Comparison of ENCODE assay signal across 23 mouse cellular contexts in the genomic region with DNA sequence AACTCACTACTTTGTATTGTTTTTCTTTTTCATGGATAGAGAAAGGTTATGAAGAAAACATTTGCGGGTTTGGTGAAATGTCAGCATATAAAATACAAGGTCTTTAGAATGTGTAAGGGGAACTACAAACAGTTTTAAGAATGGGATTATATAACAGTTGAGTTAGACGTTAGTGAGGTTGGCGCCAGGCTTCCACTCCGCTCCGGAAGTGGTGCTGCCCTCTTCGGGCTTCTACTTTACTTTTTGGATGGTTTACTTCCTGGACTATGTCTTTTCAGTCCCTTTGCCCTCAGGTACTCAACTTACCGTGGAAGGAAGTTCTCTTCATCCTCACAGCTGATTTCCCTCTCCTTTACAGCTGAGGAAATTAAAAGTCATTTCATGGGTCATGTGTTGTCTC. TPM values are rescaled to one million over a fixed set of nuclear protein-coding genes. Genes with fewer than 3 reads are reported as not detected.
DNase-seq lines count a peak whose midpoint lies in the region; ATAC-seq and TF ChIP-seq lines count a peak whose summit lies in the region.
"Had no signal": no experiment of that assay in that cellular context is flagged by ENCODE, and none has a peak within 500 bp of the region (broad histone marks: within the 10 kb centered on the region; RNA-seq: fewer than 3 reads in every experiment).

No protein-coding gene starts in this region.

- no peak for TF ChIP-seq CTCF in liver, adult 2 months (IDR thresholded peaks at IDR 0.05; ENCODE audit: low read depth, low read length)
- 0 out of 2 replicates have a peak, but pooled peaks have one; percentile 4 for TF ChIP-seq CTCF in kidney, postnatal 0 days (IDR thresholded peaks at IDR 0.05; ENCODE audit: low read depth)

- H3K27ac ChIP-seq in heart, embryonic 12.5 days (ENCODE audit: poor library complexity, severe bottlenecking), result peak overlapping the region; percentile 41
- H3K27ac ChIP-seq in liver, adult 2 months (replicated peaks; ENCODE audit: insufficient read depth, low read depth, low read length), result peak overlapping the region; percentile 75
- H3K27ac ChIP-seq in liver, embryonic 11.5 days (ENCODE audit: low read depth, low read length), result no peak overlapping the region
- peak overlapping the region; percentile 79 for H3K27ac ChIP-seq in intestine, embryonic 16.5 days (ENCODE audit: low read length)
- H3K27ac ChIP-seq in kidney, postnatal 0 days, result peak overlapping the region; percentile 75
- H3K27ac ChIP-seq: embryonic facial prominence, embryonic 13.5 days; forebrain, embryonic 12.5 days; hindbrain, embryonic 15.5 days; layer of hippocampus, adult 2 months; liver, embryonic 14.5 days; macrophage had no signal

- H3K79me2 ChIP-seq in liver, adult 2 months (ENCODE audit: control insufficient read depth, insufficient read depth, low read length), result peaks cover 32% of the 10 kb centered on the region; the same call in 1 of the 2 replicates

- DNase-seq in heart, postnatal 10 days, result no peak
- DNase-seq in liver, adult 2 months (ENCODE audit: extremely low read depth, low read depth, low spot score), result peak; percentile 38
- no peak for DNase-seq in liver, embryonic 11.5 days (ENCODE audit: low spot score)
- peak; percentile 14 for DNase-seq in kidney, postnatal 0 days (ENCODE audit: low spot score)
- DNase-seq in cerebellum, postnatal 25 days, result no peak
- DNase-seq in embryo, embryonic 9.5 days (ENCODE audit: extremely low spot score), result no peak
- DNase-seq: adrenal gland, adult 8-10 months; cerebellum, adult 11-12 months; cerebellum, postnatal 10 days; gastrocnemius, postnatal 36 days; layer of hippocampus, postnatal 36 days; thymus, adult 18-20 months; thymus, postnatal 36 days had no signal

- H3K9me3 ChIP-seq in heart, embryonic 12.5 days (replicated peaks), result no peaks in the 10 kb centered on the region
- H3K9me3 ChIP-seq in liver, embryonic 11.5 days (ENCODE audit: control insufficient read depth, low read length), result no peaks in the 10 kb centered on the region
- H3K9me3 ChIP-seq in intestine, embryonic 16.5 days (ENCODE audit: control insufficient read depth, low read length), result no peaks in the 10 kb centered on the region
- H3K9me3 ChIP-seq in kidney, postnatal 0 days (replicated peaks; ENCODE audit: low read length), result no peaks in the 10 kb centered on the region
- H3K9me3 ChIP-seq: embryonic facial prominence, embryonic 13.5 days; forebrain, embryonic 12.5 days; hindbrain, embryonic 15.5 days had no signal

- no peak overlapping the region for H3K4me2 ChIP-seq in heart, embryonic 12.5 days
- H3K4me2 ChIP-seq in liver, embryonic 11.5 days, result no peak overlapping the region
- no peak overlapping the region for H3K4me2 ChIP-seq in intestine, embryonic 16.5 days (ENCODE audit: low read depth, low read length)
- peak overlapping the region; percentile 13; the same call in 1 of the 2 replicates for H3K4me2 ChIP-seq in kidney, postnatal 0 days (ENCODE audit: low read length)
- H3K4me2 ChIP-seq: embryonic facial prominence, embryonic 13.5 days; forebrain, embryonic 12.5 days; hindbrain, embryonic 15.5 days had no signal

- no peak for TF ChIP-seq POLR2A in liver, adult 2 months (IDR thresholded peaks at IDR 0.05; ENCODE audit: extremely low read depth, insufficient read depth, low read length)

- no peaks in the 10 kb centered on the region for H3K36me3 ChIP-seq in heart, embryonic 12.5 days
- no peaks in the 10 kb centered on the region for H3K36me3 ChIP-seq in liver, adult 2 months (ENCODE audit: control insufficient read depth, insufficient read depth, low read length)
- no peaks in the 10 kb centered on the region for H3K36me3 ChIP-seq in liver, embryonic 11.5 days (ENCODE audit: control insufficient read depth, insufficient read depth, low read length)
- no peaks in the 10 kb centered on the region for H3K36me3 ChIP-seq in intestine, embryonic 16.5 days (ENCODE audit: control insufficient read depth, insufficient read depth, low read length)
- H3K36me3 ChIP-seq in kidney, postnatal 0 days (ENCODE audit: insufficient read depth, low read length), result no peaks in the 10 kb centered on the region
- H3K36me3 ChIP-seq: embryonic facial prominence, embryonic 13.5 days; forebrain, embryonic 12.5 days; hindbrain, embryonic 15.5 days had no signal

- no peak overlapping the region for H3K4me3 ChIP-seq in heart, embryonic 12.5 days
- H3K4me3 ChIP-seq in liver, adult 2 months (ENCODE audit: insufficient read depth, low read depth, low read length), result no peak overlapping the region
- no peak overlapping the region for H3K4me3 ChIP-seq in liver, embryonic 11.5 days (ENCODE audit: low read depth, low read length)
- no peak overlapping the region for H3K4me3 ChIP-seq in intestine, embryonic 16.5 days (ENCODE audit: low read length)
- H3K4me3 ChIP-seq in kidney, postnatal 0 days (replicated peaks; ENCODE audit: low read depth, low read length), result no peak overlapping the region
- H3K4me3 ChIP-seq: embryonic facial prominence, embryonic 13.5 days; erythroblast, embryonic 14.5 days; forebrain, embryonic 12.5 days; hindbrain, embryonic 15.5 days; layer of hippocampus, adult 2 months had no signal

- no peaks in the 10 kb centered on the region for H3K27me3 ChIP-seq in heart, embryonic 12.5 days (replicated peaks)
- no peaks in the 10 kb centered on the region for H3K27me3 ChIP-seq in liver, adult 2 months (ENCODE audit: control insufficient read depth, insufficient read depth, low read length)
- no peaks in the 10 kb centered on the region for H3K27me3 ChIP-seq in liver, embryonic 11.5 days (replicated peaks; ENCODE audit: control insufficient read depth, insufficient read depth, low read length)
- no peaks in the 10 kb centered on the region for H3K27me3 ChIP-seq in intestine, embryonic 16.5 days (replicated peaks; ENCODE audit: control insufficient read depth, insufficient read depth, low read length)
- H3K27me3 ChIP-seq in kidney, postnatal 0 days (ENCODE audit: insufficient read depth, low read length), result no peaks in the 10 kb centered on the region
- H3K27me3 ChIP-seq: embryonic facial prominence, embryonic 13.5 days; forebrain, embryonic 12.5 days; hindbrain, embryonic 15.5 days had no signal

- H3K9ac ChIP-seq in heart, embryonic 12.5 days, result no peak overlapping the region
- no peak overlapping the region for H3K9ac ChIP-seq in liver, adult 2 months (ENCODE audit: low read depth, low read length)
- H3K9ac ChIP-seq in liver, embryonic 11.5 days (ENCODE audit: low read depth, low read length), result no peak overlapping the region
- H3K9ac ChIP-seq in intestine, embryonic 16.5 days (ENCODE audit: low read depth, low read length), result no peak overlapping the region
- no peak overlapping the region for H3K9ac ChIP-seq in kidney, postnatal 0 days (ENCODE audit: low read depth, low read length)
- H3K9ac ChIP-seq: embryonic facial prominence, embryonic 13.5 days; forebrain, embryonic 12.5 days; hindbrain, embryonic 15.5 days; liver, embryonic 14.5 days had no signal

- peaks cover 47% of the 10 kb centered on the region for H3K4me1 ChIP-seq in heart, embryonic 12.5 days (replicated peaks)
- H3K4me1 ChIP-seq in liver, adult 2 months (ENCODE audit: control insufficient read depth, insufficient read depth, low read length), result peaks cover 29% of the 10 kb centered on the region
- H3K4me1 ChIP-seq in liver, embryonic 11.5 days (replicated peaks; ENCODE audit: control insufficient read depth, insufficient read depth, low read length), result 0 out of 2 replicates have a peak, but pooled peaks cover 4% of the 10 kb centered on the region
- H3K4me1 ChIP-seq in intestine, embryonic 16.5 days (ENCODE audit: control insufficient read depth, insufficient read depth, low read length), result peaks cover 15% of the 10 kb centered on the region
- H3K4me1 ChIP-seq in kidney, postnatal 0 days (replicated peaks; ENCODE audit: insufficient read depth, low read length), result peaks cover 34% of the 10 kb centered on the region
- H3K4me1 ChIP-seq: forebrain, embryonic 12.5 days; hindbrain, embryonic 15.5 days had no signal

- WGBS in heart, embryonic 12.5 days, result 69% methylated on average over 7 of the region's 7 CpGs
- WGBS in liver, adult 2 months, result 68% methylated on average over 7 of the region's 7 CpGs
- 74% methylated on average over 7 of the region's 7 CpGs for WGBS in liver, embryonic 11.5 days
- WGBS in intestine, embryonic 16.5 days, result 78% methylated on average over 7 of the region's 7 CpGs
- WGBS in kidney, postnatal 0 days, result 53% methylated on average over 7 of the region's 7 CpGs

- ATAC-seq in heart, embryonic 12.5 days (ENCODE audit: insufficient number of reproducible peaks, low FRiP score), result no peak
- no peak for ATAC-seq in liver, embryonic 11.5 days (replicated peaks; ENCODE audit: low FRiP score)
- peak; percentile 26; the same call in 1 of the 2 replicates for ATAC-seq in intestine, embryonic 16.5 days
- no peak for ATAC-seq in kidney, postnatal 0 days (replicated peaks; ENCODE audit: low FRiP score, low read depth)
- ATAC-seq: midbrain, embryonic 16.5 days had no signal

- intact Hi-C loops in heart, postnatal 10 days (cut with DNase I), result no loop called here

RNA-seq across cellular contexts. Expression of a gene that starts 43.9 kb away (rescaled TPM):
- 66.9 and 73.2 TPM in 2 replicates for polyA plus RNA-seq in heart, embryonic 12.5 days (2016; fragmentation: Nextera tagmentation; extraction: Ambion mirVana)
- total RNA-seq in heart, postnatal 10 days (2021), result 10 to 100 TPM; 94.0 to 95.4 TPM
- 76.2 and 92.1 TPM in 2 replicates for total RNA-seq in liver, adult 2 months (2014; rRNA removed)
- polyA plus RNA-seq in liver, adult 2 months (2012; rRNA removed), result 7.4 and 8.5 TPM in 2 replicates
- polyA plus RNA-seq in liver, embryonic 11.5 days (2014; fragmentation: Nextera tagmentation; extraction: Ambion mirVana), result 27.2 and 30.7 TPM in 2 replicates
- polyA plus RNA-seq in intestine, embryonic 16.5 days (2015; fragmentation: Nextera tagmentation; extraction: Ambion mirVana), result 22.1 and 24.9 TPM in 2 replicates
- polyA plus RNA-seq in kidney, postnatal 0 days (2015; fragmentation: Nextera tagmentation; extraction: Ambion mirVana), result 24.3 and 27.9 TPM in 2 replicates

Comparison
In these comparisons a context has a peak if more than half of its experiments do, and no peak if none do; other contexts are left out.
1. DNase-seq: peak in liver, adult 2 months (single experiment) and kidney, postnatal 0 days (single experiment); none in heart, postnatal 10 days (0 of 2), liver, embryonic 11.5 days (single experiment), cerebellum, postnatal 25 days (0 of 2) and embryo, embryonic 9.5 days (single experiment).